Mouse (Mus musculus) ovary, adult 18-20 months (tissue): Measurements from ENCODE around the gene Lmo4.

ENCODE experiments used
- DNase-seq: peaks from one replicate; pipeline ENCODE4 v3.0.0; 2022; ENCODE audit warnings: low spot score, mixed read lengths

Lmo4 gene

DNA sequence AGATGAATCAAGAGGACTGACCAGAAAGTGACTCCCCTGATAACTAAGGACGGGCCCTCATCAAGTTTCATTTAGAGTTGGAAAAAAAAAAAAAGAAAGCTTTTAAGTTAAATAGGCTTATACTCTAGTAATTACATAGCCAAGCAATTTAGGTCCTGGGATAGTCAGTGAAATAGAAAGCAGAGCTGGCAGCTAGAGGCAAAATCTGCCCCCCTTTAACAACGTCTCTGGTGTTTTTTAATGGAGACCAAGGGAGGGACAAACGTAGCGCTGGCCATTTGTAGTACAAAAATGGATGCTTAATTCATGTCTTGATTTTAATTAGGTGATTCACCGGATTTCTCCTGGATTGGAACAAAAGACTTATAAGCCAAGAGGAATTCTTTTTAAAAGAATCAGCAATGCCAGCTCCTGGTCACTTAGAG lies 1.0 kb downstream of the Lmo4 start:
- no peak for DNase-seq

DNA sequence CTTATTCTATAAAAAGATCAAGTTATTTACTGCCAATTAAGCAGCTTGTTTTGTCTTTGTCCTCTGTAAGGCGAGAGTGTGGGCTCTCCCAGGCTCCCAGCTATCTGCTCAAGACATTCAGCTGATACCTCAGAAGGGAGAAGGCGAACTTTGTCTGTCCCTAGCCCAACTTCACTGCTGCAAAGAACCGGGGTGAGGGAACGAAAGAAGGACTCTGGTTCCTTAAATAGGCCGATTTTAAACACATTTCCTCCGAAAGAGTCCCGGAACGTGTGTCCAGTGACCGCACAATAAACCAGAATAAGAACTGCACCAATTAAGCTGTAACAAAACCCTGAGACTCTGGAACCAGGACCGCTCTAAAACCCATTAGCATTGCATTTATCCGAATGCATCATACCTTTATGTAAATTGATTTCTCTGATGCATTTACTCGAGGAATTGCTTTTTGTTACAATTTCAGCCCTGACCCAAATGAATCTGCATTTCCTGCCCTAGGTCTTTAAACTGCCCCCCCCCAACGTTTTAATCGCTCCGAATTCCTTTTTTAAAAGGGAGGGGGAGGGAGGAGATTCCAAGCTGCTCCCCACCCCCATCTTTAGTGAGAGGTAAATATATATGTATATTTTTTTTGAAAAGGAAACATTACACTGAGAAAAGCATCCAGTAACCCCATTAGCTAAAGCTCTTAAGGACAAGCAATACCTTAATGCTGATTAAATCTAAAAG lies 1.6 kb downstream of the Lmo4 start:
- DNase-seq: no peak

DNA sequence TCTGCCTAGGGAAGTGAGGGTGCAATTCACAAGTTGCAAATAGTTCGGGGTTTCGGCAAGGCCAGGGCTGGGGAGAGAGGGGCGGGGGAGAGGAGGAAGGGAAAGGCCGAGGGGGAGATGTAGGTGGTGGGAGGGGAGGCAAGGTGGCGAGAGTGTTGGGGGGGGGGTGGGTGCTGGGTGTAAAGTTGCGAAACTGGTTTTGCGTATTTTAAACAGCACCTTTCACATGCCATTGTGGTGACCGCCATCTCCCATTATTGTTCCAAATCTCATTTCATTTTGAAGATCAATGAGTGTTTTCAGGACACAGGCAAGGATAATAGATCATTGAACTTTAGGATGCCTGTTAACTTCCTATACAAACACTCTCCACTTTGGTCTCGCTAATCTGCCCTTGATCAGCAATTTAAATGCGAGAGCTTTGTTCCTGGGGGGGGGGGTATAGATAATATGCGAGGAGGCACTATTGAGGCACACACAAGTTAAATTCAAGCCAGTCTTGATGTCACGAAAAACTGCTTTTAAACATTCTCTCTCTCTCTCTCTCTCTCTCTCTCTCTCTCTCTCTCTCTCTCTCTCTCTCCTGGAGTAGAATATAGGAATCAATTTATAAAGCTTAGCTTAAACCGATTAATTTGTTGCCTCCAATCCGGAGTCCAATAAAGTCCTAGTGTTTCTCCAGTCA lies 2.3 kb downstream of the Lmo4 start:
- no peak for DNase-seq

DNA sequence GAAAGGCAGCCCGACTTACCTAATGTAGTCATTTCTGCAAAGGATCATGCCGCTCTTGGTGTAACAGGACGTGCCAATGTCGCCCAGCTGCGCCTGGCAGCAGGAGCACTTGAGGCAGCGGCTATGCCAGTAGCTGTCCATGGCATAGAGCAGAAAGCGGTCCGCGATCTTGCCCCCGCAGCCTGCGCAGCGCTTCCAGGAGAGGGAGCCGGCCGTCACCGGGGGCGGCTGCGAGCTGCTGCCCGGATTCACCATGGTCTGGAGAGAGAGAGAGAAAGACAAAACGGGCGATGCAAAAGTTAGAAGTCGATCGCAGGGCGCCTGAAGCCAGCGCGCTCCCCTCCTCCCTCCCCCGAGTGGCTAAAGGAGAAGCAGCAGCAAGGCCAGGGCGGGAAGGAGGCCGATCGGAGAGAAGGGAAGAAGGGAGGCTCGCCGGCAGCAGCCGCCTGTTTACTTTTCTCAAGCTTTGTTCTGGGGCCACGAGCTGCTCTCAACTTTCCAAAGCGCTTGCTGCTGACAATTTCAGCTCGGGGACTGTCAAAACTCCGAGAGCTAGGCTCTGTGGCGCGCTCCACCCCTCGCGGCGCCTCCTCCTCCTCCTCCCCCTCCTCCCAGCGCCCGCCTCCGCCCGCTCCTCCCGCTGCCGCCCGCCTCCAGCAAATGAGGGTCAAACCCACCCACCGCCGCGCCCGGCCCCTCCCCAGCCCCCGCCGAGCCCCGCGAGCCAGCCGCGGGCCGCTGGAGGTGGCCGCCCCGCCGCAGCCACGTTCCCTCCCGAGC lies 3.0 kb downstream of the Lmo4 start:
- DNase-seq: peak; percentile 86

DNA sequence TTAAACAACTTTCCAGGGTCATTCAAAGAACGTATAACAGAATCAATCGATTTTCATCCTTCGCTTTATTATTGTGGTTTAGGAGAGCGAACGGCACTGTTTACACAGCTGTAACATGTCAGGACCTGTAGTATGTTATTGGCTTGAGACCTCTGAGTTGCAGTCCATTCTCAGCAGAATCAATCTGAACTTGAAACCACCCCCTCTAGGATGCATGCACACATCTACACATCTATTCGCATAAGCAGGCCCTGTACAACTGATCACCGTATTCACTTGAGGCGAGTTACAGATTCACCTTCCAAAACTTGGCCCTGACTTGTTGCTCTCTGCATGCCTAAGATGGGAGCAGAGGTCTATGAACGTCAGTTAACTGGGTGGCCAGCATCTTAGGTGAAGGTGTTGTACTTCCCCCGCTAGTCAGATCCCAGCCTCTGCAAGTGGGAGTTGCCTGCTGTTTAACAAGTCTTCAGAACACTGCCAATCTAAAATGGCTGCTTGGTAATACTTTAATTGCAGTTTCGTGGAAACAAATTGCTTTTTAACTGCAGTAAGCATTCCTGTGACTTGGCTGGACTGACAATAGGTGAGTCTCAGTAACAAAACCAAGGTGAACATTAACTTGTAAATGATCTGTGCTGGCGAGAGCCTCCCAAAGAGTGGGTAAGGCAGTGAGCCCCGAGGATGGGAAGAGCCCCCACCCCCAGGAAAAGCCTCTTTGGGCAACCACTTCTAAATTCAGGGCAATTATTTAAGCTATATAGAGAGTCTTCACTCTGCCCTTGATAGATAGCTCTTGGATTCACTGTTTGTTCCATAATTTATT lies 19.5 kb downstream of the Lmo4 start:
- DNase-seq: no peak

DNA sequence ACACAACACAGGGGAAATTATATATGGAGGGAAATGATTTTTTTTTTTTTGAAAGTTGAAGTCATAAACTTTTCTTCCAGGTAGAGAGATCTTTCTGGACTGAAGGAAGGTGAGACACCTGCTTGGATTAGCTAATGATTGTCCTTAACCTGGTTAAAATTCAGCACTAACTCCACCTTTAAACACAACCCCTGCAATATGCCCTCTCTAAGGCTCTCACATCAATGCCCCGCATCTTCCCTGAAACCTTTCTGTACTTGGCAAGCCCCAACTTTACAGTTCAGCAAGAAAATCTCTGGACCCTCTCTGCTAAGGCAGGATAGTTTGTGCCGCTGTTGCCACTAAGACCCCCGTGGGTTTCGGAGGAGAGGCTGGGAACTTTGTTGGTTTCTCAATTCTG lies 20.1 kb downstream of the Lmo4 start:
- DNase-seq: no peak

DNA sequence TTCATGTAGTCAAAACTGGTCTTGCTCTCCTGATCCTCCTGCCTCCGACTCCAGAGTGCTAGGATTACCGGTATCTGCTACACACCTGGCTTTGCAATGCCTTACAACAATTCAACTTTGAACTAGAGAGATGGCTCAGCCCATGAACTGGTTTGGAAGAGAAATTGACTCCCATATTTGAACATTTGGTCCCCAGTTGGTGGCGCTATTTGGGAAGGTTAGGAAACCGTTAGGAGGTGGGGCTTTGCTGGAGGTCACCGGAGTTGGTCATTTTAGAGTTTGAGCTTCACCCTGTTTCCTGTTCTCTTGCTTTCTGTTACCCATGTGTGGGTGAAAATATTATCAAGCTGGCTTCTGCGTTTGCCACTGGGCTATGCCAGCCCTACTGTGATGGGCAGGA lies 22.8 kb downstream of the Lmo4 start:
- DNase-seq: no peak

DNA sequence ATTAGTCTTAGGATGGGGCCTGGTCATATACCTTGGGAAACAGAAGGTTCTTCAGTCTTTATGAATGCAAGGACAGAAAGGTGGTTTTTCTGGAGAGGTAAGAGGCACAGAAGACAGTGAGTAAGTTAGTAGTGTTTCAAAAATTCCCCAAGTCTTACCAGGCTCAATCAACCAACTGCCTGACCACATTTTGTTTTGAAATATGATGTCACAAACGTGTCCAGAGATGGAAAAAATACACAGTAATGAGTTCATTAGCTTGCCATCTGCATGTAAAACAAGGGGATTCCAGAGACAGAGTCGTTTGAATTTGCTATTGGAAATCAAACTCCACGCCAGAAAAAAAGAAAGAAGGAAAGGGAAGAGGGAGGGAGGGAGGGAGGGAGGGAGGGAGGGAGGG lies 26.1 kb downstream of the Lmo4 start:
- DNase-seq: no peak

DNA sequence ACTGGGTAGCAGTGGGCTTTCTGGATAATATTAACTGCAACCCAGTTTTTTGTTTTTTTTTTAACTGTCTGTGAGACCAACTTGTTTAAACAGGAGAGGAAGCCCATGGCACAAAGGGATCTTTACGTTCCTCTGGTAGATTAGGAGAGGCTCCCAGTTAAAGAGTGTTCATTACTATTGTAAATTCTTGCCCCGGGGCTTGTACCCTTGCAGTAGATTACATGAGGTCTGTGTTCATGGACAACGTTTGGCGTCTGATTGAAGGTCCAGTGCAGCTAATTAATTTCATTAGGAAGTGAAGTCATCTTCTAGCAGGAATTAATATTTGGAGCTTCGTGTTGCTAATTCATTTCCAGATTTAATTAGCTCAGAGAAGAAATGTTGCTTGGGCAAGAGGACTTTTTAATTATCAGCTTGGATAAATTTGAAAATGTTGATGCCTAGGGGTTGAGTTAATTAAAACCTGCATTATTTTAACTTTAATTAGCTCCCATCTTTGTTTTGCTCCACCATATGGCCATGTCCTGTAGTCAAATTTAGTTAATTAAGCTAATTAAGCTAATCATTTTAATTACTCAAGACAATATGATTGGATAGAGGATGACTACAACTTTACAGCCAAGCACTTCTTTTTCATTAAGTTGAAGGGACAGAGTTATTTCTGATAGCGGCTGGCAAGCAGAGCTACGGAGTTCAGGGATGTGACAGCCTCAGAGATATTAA lies 31.0 kb downstream of the Lmo4 start:
- DNase-seq: no peak

DNA sequence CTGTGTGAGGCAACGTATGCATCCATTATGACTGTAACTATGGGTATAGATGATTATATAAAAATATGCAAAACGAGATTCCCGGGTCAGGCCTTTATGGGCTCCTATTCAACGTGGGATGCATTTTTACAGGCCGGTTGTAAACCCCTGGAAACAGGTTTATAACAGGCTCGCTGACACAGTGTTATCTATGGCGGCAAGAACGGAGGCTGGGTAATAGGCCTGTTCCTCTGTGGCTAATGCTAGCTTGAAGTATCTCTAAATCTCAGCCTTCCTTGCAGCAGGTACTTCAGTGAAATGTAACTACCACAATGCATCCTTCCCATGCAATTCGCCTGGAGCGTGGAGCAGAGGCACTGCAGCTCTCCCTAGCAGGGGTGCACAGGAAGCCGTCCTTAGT lies 31.9 kb downstream of the Lmo4 start:
- no peak for DNase-seq

DNA sequence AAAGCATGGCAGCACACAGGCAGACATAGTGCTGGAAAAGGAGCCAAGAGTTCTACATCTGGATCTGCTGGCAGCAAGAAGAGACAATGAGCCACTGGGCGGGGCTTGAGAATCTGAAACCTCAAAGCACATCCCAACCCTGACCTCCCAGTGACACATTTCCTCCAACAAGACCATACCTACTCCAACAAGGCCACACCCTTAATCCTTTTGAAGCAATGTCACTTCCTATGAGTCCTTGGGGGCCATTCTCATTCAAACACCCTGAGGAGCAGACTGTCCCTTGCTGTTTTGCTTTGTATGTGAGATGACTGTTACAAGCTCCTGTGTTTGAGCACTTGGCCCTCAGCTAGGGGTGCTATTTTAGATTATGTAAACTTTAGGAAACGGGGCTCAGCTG lies 33.3 kb downstream of the Lmo4 start:
- DNase-seq: no peak

DNA sequence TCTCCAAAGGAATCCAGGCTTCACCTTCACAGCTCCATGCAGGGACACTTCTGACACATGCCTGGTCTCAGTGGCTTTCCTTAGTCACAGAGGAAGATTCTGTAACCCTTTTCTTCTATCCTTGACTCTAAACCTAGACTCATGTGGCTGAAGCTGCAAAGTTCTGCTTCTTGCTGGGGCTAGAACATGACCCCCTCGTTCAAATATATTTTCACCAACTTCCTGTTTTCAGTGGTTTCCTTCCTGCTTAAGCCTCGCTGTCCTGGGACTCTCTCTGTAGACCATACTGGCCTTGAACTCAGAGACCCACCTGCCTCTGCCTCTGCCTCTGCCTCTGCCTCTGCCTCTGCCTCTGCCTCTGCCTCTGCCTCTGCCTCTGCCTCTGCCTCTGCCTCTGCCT lies 34.5 kb downstream of the Lmo4 start:
- no peak for DNase-seq

DNA sequence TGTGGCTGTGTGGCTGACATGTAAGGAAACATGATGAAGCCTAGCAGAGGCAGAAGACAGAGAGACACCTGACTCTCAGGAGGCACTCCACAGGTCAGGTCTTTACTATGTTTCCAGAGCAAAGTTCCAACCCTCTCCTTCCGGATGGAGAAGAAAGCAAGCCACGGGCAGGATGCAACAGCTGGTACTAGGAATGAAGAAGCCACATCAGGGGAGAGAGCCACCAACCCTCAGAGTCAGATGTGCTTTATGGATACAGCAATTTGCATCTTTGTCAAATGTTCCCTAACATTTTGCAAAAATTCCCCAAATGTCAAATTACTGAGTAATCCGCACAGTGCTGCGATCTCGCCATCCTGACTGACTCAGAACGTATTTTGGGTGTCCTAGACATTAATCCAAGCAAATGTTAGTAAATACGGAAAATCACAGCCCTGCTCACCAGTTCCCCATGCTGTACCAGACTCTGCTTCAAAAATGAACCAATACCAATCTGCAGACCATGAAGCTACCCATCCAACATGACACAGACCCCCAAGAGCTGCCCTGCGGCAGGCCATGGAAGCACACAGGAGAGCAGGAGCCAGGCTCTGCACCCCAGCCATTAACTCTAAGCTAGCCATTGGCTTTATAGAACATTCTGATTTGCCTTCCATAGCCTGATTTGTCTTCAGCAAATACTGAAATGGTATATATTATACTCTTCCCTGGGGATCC lies 38.4 kb downstream of the Lmo4 start:
- no peak for DNase-seq

DNA sequence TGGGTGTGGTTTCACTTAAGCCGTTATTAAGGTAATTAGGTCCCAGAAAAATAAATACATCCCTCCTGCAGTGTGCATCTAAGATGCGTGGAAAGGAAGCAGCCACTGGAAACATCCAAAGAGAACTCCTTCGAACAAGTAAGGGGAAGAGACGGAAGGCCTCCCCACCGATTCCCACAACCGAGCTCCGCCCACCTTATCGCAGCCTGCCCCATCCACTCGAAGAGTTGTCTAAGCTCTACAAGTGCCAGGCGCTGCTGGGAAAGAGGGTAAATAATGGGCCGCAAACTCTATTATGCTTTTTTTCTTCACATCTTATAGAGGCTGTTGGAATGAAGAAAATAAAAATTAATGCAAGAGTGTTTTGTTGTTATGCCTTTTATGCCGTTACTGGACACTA lies 39.6 kb downstream of the Lmo4 start:
- DNase-seq: no peak

DNA sequence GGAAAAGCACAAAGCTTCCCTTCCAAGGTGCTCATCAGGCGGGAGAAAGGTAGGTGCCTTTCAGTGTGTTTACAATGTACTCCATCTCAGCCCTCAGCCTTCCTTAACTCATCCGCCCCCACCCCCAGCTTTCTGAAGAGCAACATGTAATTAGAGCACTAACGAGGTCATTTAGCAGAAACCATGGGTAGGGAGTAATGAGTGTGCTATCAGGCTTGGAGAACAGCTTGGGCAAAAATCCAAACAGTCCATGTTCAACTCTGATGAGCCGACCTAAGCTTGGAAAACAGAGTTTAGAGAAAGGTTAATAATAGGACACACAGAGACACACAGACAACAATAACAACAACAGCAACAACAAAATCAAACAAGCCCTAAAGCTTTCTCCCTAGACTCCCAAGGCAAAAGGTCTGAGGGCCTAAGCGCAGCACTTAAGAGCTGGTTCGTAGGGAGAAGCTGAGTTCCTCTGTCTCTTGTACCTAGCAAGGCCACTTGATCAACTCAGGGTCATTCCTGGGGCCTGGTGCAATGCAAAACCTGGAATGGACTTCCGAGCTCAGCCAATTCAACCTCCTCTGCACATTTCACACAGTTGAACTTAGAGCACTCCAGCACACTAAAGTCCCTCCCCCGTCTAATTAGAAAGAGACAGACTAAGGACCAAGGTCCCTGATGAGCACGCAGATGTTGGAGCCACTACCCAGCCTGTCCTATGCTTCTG lies 40.2 kb downstream of the Lmo4 start:
- peak; percentile 78 for DNase-seq

DNA sequence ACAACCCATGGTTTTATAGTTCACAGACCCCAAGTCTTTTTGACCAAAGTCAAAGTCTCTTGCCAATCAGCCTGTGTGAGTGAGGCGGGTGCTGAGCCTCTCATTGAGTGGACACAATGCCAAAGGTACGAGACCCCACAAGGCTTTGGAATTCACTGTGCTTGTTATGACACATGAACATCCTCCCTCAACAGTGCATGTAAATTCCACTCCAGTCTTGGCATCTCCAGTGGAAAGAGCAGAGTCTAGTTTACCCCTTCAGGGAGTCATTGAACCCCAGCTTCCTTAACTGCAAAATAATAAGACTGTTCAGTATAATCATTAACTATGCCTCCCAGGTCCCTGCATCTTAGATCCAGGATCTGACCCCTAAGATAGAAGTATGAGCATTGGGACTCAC lies 41.3 kb downstream of the Lmo4 start:
- no peak for DNase-seq

DNA sequence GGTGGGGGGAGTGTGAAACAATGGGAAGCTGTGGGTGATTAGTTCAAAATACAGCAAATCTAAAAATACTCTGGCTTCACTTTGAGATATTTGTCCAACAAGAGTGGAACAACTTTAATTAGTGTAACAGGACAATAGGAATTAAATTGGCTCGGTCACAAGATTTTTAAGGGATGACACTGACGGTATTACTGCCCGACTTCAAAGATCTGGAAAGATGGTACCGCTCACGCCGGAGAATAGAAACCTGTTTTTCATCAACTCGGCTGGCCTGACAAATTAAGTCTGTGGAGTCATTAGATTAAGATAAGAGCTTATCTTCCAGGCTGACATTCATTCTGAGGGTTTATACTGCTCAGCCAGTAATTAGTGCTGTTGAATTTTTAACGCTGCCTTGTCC lies 42.9 kb downstream of the Lmo4 start:
- DNase-seq: no peak

DNA sequence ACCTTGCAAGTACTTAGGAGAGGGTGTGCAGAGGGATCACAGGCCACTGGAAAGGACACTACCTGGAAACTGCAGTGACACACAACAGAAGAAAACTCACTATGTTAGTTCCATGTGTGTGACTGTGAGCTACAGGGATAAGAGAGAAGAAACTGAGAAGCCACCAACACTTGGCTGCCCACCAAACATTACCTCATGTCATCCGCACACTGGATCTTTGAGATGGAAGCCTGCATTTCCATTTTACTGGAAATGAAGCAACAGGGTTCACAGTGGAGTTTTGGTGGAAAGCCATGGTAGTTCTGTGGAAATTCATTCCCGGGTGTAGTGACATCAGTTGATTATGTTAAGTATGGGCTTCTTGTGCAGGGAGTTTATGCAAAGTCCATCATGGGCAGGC lies 43.8 kb downstream of the Lmo4 start:
- DNase-seq: no peak

DNA sequence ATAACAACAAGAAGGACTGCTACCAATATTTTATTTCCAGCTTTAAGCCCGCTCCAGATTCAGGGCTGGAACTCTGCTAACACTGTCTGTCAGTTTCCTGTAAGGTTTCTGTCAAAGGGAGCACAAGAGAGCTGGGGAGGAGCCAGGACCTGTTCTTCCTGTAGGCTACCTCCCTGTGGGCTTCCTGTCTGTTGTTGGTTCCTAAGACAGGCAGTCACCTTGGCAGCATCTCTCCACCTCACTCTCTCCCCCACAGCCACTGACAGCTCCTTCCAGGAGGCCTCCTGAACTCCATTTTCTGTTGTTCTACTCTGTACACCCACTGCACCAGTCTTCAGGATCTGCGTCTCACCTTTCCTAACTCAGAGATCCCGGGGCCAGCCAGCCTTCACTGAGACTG lies 49.3 kb downstream of the Lmo4 start:
- no peak for DNase-seq

DNA sequence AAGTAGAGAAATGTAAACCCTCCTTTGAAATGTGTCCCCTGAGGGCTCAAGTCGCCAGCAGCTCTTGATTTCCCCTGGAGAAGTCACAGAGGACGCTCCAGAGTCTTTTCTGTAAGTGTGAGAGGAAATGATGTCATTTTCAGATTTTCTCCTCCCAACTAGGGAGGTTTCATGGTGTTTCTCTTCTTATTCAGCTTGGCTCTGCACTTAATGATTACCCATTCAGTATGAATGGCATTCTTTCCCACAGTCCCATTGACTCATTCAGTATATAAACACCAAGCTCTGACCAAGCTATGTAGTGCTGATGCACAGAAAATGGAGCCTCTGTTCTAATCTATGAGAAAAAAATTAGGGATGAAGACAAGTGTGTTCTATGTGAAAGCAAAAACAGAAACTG lies 51.6 kb downstream of the Lmo4 start:
- DNase-seq: no peak
